Mouse (Mus musculus): ENCODE measurements at regions not wholly inside any gene's neighbourhood (a gene's known extent, or its start where the extent isn't known, plus 50 kb on each side); places are given as distances from the start of the nearest gene placed in this dataset.

GRCm38 (mm10) chr19:48090393-48090792, 115.4 kb upstream of the Sorcs3 start:
- Histone ChIP-seq H3K27me3 (ENCODE audit: control insufficient read depth, insufficient read depth, low read length) (no peaks in the 10 kb centered on the region), H3K9ac (no peak overlapping the region), H3K36me3 (replicated peaks; ENCODE audit: control insufficient read depth, insufficient read depth) (no peaks in the 10 kb centered on the region), H3K4me2 (replicated peaks) (no peak overlapping the region), H3K9me3 (ENCODE audit: control insufficient read depth, low read length) (no peaks in the 10 kb centered on the region; the same call in 1 of the 2 replicates), H3K4me1 (replicated peaks; ENCODE audit: control insufficient read depth, insufficient read depth, low read length) (no peaks in the 10 kb centered on the region), H3K27ac (no peak overlapping the region), H3K4me3 (replicated peaks; ENCODE audit: low read length) (no peak overlapping the region)
- DNase-seq (ENCODE audit: low spot score) (no peak), ATAC-seq (ENCODE audit: low FRiP score) (no peak)
- 32% methylated on average over 3 of the region's 3 CpGs for WGBS

GRCm38 (mm10) chr19:48097363-48097762, 108.5 kb upstream of the Sorcs3 start:
- Histone ChIP-seq H3K9ac (no peak overlapping the region), H3K4me1 (replicated peaks; ENCODE audit: control insufficient read depth, insufficient read depth, low read length) (0 out of 2 replicates have a peak, but pooled peaks cover 4% of the 10 kb centered on the region), H3K4me3 (replicated peaks; ENCODE audit: low read length) (no peak overlapping the region), H3K4me2 (replicated peaks) (no peak overlapping the region), H3K9me3 (ENCODE audit: control insufficient read depth, low read length) (no peaks in the 10 kb centered on the region), H3K36me3 (replicated peaks; ENCODE audit: control insufficient read depth, insufficient read depth) (no peaks in the 10 kb centered on the region), H3K27ac (no peak overlapping the region), H3K27me3 (ENCODE audit: control insufficient read depth, insufficient read depth, low read length) (no peaks in the 10 kb centered on the region)
- DNase-seq (ENCODE audit: low spot score) (no peak), ATAC-seq (ENCODE audit: low FRiP score) (no peak)
- 76% methylated on average over 5 of the region's 5 CpGs for WGBS

GRCm38 (mm10) chr19:48097942-48098596, 107.8 kb upstream of the Sorcs3 start:
- no peak for ATAC-seq (ENCODE audit: low FRiP score)
- H3K4me2 ChIP-seq (replicated peaks), result no peak overlapping the region
- WGBS, result 49% methylated on average over 5 of the region's 5 CpGs
- H3K36me3 ChIP-seq (replicated peaks; ENCODE audit: control insufficient read depth, insufficient read depth), result no peaks in the 10 kb centered on the region
- no peak overlapping the region for H3K4me3 ChIP-seq (replicated peaks; ENCODE audit: low read length)
- no peak overlapping the region for H3K9ac ChIP-seq
- DNase-seq (ENCODE audit: low spot score), result no peak
- H3K27ac ChIP-seq, result no peak overlapping the region; the same call in 1 of the 2 replicates
- H3K4me1 ChIP-seq (replicated peaks; ENCODE audit: control insufficient read depth, insufficient read depth, low read length), result 0 out of 2 replicates have a peak, but pooled peaks cover 4% of the 10 kb centered on the region
- no peaks in the 10 kb centered on the region for H3K27me3 ChIP-seq (ENCODE audit: control insufficient read depth, insufficient read depth, low read length)
- no peaks in the 10 kb centered on the region for H3K9me3 ChIP-seq (ENCODE audit: control insufficient read depth, low read length)

GRCm38 (mm10) chr19:48100991-48101390, 104.8 kb upstream of the Sorcs3 start:
- 93% methylated on average over 6 of the region's 6 CpGs for WGBS
- Histone ChIP-seq H3K4me3 (replicated peaks; ENCODE audit: low read length) (no peak overlapping the region), H3K27ac (no peak overlapping the region), H3K9me3 (ENCODE audit: control insufficient read depth, low read length) (no peaks in the 10 kb centered on the region), H3K27me3 (ENCODE audit: control insufficient read depth, insufficient read depth, low read length) (no peaks in the 10 kb centered on the region), H3K9ac (no peak overlapping the region), H3K36me3 (replicated peaks; ENCODE audit: control insufficient read depth, insufficient read depth) (no peaks in the 10 kb centered on the region), H3K4me2 (replicated peaks) (no peak overlapping the region), H3K4me1 (replicated peaks; ENCODE audit: control insufficient read depth, insufficient read depth, low read length) (0 out of 2 replicates have a peak, but pooled peaks cover 4% of the 10 kb centered on the region)
- ATAC-seq (ENCODE audit: low FRiP score) (no peak), DNase-seq (ENCODE audit: low spot score) (no peak)

- ATAC-seq (ENCODE audit: low FRiP score), result no peak
- H3K4me2 ChIP-seq (replicated peaks), result no peak overlapping the region
- no peak overlapping the region for H3K4me3 ChIP-seq (replicated peaks; ENCODE audit: low read length)
- no peaks in the 10 kb centered on the region for H3K27me3 ChIP-seq (ENCODE audit: control insufficient read depth, insufficient read depth, low read length)
- H3K27ac ChIP-seq, result no peak overlapping the region
- 65% methylated on average over 9 of the region's 9 CpGs for WGBS
- no peaks in the 10 kb centered on the region; the same call in 1 of the 2 replicates for H3K4me1 ChIP-seq (replicated peaks; ENCODE audit: control insufficient read depth, insufficient read depth, low read length)
- DNase-seq (ENCODE audit: low spot score), result no peak
- H3K36me3 ChIP-seq (replicated peaks; ENCODE audit: control insufficient read depth, insufficient read depth), result no peaks in the 10 kb centered on the region
- no peak overlapping the region for H3K9ac ChIP-seq
- H3K9me3 ChIP-seq (ENCODE audit: control insufficient read depth, low read length), result no peaks in the 10 kb centered on the region
Observed at GRCm38 (mm10) chr19:48115155-48115554, 90.7 kb upstream of the Sorcs3 start.

- H3K27ac ChIP-seq, result no peak overlapping the region
- 34% methylated on average over 8 of the region's 8 CpGs for WGBS
- no peak for ATAC-seq (ENCODE audit: low FRiP score)
Observed at GRCm38 (mm10) chr19:48115728-48116127, 90.1 kb upstream of the Sorcs3 start.

GRCm38 (mm10) chr19:48116689-48117088, 89.1 kb upstream of the Sorcs3 start:
- 14% methylated on average over 4 of the region's 4 CpGs for WGBS
- no peak overlapping the region for H3K27ac ChIP-seq
- H3K4me2 ChIP-seq (replicated peaks), result no peak overlapping the region
- H3K4me3 ChIP-seq (replicated peaks; ENCODE audit: low read length), result no peak overlapping the region
- no peak for ATAC-seq (ENCODE audit: low FRiP score)
- no peak overlapping the region for H3K9ac ChIP-seq
- H3K36me3 ChIP-seq (replicated peaks; ENCODE audit: control insufficient read depth, insufficient read depth), result no peaks in the 10 kb centered on the region
- H3K27me3 ChIP-seq (ENCODE audit: control insufficient read depth, insufficient read depth, low read length), result no peaks in the 10 kb centered on the region
- H3K9me3 ChIP-seq (ENCODE audit: control insufficient read depth, low read length), result no peaks in the 10 kb centered on the region
- no peak for DNase-seq (ENCODE audit: low spot score)
- H3K4me1 ChIP-seq (replicated peaks; ENCODE audit: control insufficient read depth, insufficient read depth, low read length), result no peaks in the 10 kb centered on the region; the same call in 1 of the 2 replicates

More at GRCm38 (mm10) chr19:48115728-48116127, 90.1 kb upstream of the Sorcs3 start:
- H3K9me3 ChIP-seq (ENCODE audit: control insufficient read depth, low read length), result no peaks in the 10 kb centered on the region
- H3K4me3 ChIP-seq (replicated peaks; ENCODE audit: low read length), result no peak overlapping the region
- H3K4me2 ChIP-seq (replicated peaks), result no peak overlapping the region
- no peak for DNase-seq (ENCODE audit: low spot score)
- no peaks in the 10 kb centered on the region for H3K36me3 ChIP-seq (replicated peaks; ENCODE audit: control insufficient read depth, insufficient read depth)
- no peaks in the 10 kb centered on the region; the same call in 1 of the 2 replicates for H3K4me1 ChIP-seq (replicated peaks; ENCODE audit: control insufficient read depth, insufficient read depth, low read length)
- H3K9ac ChIP-seq, result no peak overlapping the region
- H3K27me3 ChIP-seq (ENCODE audit: control insufficient read depth, insufficient read depth, low read length), result no peaks in the 10 kb centered on the region

GRCm38 (mm10) chr19:48117646-48118045, 88.2 kb upstream of the Sorcs3 start:
- Histone ChIP-seq H3K9ac (no peak overlapping the region), H3K36me3 (replicated peaks; ENCODE audit: control insufficient read depth, insufficient read depth) (no peaks in the 10 kb centered on the region), H3K27me3 (ENCODE audit: control insufficient read depth, insufficient read depth, low read length) (no peaks in the 10 kb centered on the region), H3K9me3 (ENCODE audit: control insufficient read depth, low read length) (no peaks in the 10 kb centered on the region), H3K4me3 (replicated peaks; ENCODE audit: low read length) (no peak overlapping the region), H3K27ac (no peak overlapping the region), H3K4me1 (replicated peaks; ENCODE audit: control insufficient read depth, insufficient read depth, low read length) (no peaks in the 10 kb centered on the region; the same call in 1 of the 2 replicates), H3K4me2 (replicated peaks) (no peak overlapping the region)
- WGBS, result 71% methylated on average over 4 of the region's 4 CpGs
- DNase-seq (ENCODE audit: low spot score), result peak; percentile 25
- ATAC-seq (ENCODE audit: low FRiP score), result no peak

- Histone ChIP-seq H3K27ac (no peak overlapping the region), H3K4me1 (replicated peaks; ENCODE audit: control insufficient read depth, insufficient read depth, low read length) (peaks cover 3% of the 10 kb centered on the region; the same call in 1 of the 2 replicates), H3K9me3 (ENCODE audit: control insufficient read depth, low read length) (no peaks in the 10 kb centered on the region), H3K9ac (no peak overlapping the region), H3K4me2 (replicated peaks) (no peak overlapping the region), H3K36me3 (replicated peaks; ENCODE audit: control insufficient read depth, insufficient read depth) (no peaks in the 10 kb centered on the region), H3K27me3 (ENCODE audit: control insufficient read depth, insufficient read depth, low read length) (no peaks in the 10 kb centered on the region), H3K4me3 (replicated peaks; ENCODE audit: low read length) (no peak overlapping the region)
- no peak for DNase-seq (ENCODE audit: low spot score)
- 89% methylated on average over 11 of the region's 11 CpGs for WGBS
- ATAC-seq (ENCODE audit: low FRiP score), result no peak
Observed at GRCm38 (mm10) chr19:48122281-48122680, 83.5 kb upstream of the Sorcs3 start.

All from hindbrain, embryonic 14.5 days (tissue).